Mouse (Mus musculus): Measurements from ENCODE around the gene Trmt1. TPM values are rescaled to one million over a fixed set of nuclear protein-coding genes. Genes with fewer than 3 reads are reported as not detected.

Trmt1 gene
- polyA plus RNA-seq, 1 experiment from 2014 or later, result 65.7 TPM

GRCm38 (mm10) chr8:84732545-84732944, 46.4 kb downstream of the Trmt1 start:
- no peak overlapping the region for H3K9ac ChIP-seq (ENCODE audit: low read length)
- 80% methylated on average over 5 of the region's 5 CpGs for WGBS
- H3K4me3 ChIP-seq (ENCODE audit: low read depth, low read length), result no peak overlapping the region
- no peak for DNase-seq (ENCODE audit: low spot score)
- peaks cover 14% of the 10 kb centered on the region for H3K27me3 ChIP-seq (ENCODE audit: control insufficient read depth, insufficient read depth, low read length)
- no peak for ATAC-seq (ENCODE audit: insufficient number of reproducible peaks, low FRiP score, low TSS enrichment, low read depth)
- no peaks in the 10 kb centered on the region for H3K36me3 ChIP-seq (ENCODE audit: control insufficient read depth, insufficient read depth, low read length)
- no peak overlapping the region for H3K4me2 ChIP-seq (ENCODE audit: low read depth, severe bottlenecking)
- H3K27ac ChIP-seq (replicated peaks; ENCODE audit: low read depth, low read length), result no peak overlapping the region
- no peaks in the 10 kb centered on the region for H3K9me3 ChIP-seq (ENCODE audit: control insufficient read depth, low read length)
- H3K4me1 ChIP-seq (ENCODE audit: control insufficient read depth, insufficient read depth, low read length), result peaks cover 40% of the 10 kb centered on the region

GRCm38 (mm10) chr8:84732996-84733395, 46.9 kb downstream of the Trmt1 start:
- no peak overlapping the region for H3K4me3 ChIP-seq (ENCODE audit: low read depth, low read length)
- no peak overlapping the region for H3K9ac ChIP-seq (ENCODE audit: low read length)
- H3K27ac ChIP-seq (replicated peaks; ENCODE audit: low read depth, low read length), result no peak overlapping the region
- no peak overlapping the region for H3K4me2 ChIP-seq (ENCODE audit: low read depth, severe bottlenecking)
- H3K27me3 ChIP-seq (ENCODE audit: control insufficient read depth, insufficient read depth, low read length), result peaks cover 14% of the 10 kb centered on the region
- no peaks in the 10 kb centered on the region for H3K9me3 ChIP-seq (ENCODE audit: control insufficient read depth, low read length)
- WGBS, result 54% methylated on average over 6 of the region's 6 CpGs
- DNase-seq (ENCODE audit: low spot score) (no peak), ATAC-seq (ENCODE audit: insufficient number of reproducible peaks, low FRiP score, low TSS enrichment, low read depth) (no peak)
- no peaks in the 10 kb centered on the region for H3K36me3 ChIP-seq (ENCODE audit: control insufficient read depth, insufficient read depth, low read length)
- peaks cover 44% of the 10 kb centered on the region for H3K4me1 ChIP-seq (ENCODE audit: control insufficient read depth, insufficient read depth, low read length)

GRCm38 (mm10) chr8:84733959-84734358, 47.9 kb downstream of the Trmt1 start:
- H3K9me3 ChIP-seq (ENCODE audit: control insufficient read depth, low read length), result no peaks in the 10 kb centered on the region
- H3K36me3 ChIP-seq (ENCODE audit: control insufficient read depth, insufficient read depth, low read length), result no peaks in the 10 kb centered on the region
- ATAC-seq (ENCODE audit: insufficient number of reproducible peaks, low FRiP score, low TSS enrichment, low read depth) (no peak), DNase-seq (ENCODE audit: low spot score) (no peak)
- no peak overlapping the region for H3K9ac ChIP-seq (ENCODE audit: low read length)
- peaks cover 17% of the 10 kb centered on the region for H3K27me3 ChIP-seq (ENCODE audit: control insufficient read depth, insufficient read depth, low read length)
- no peak overlapping the region for H3K4me2 ChIP-seq (ENCODE audit: low read depth, severe bottlenecking)
- H3K27ac ChIP-seq (replicated peaks; ENCODE audit: low read depth, low read length), result no peak overlapping the region
- no peak overlapping the region for H3K4me3 ChIP-seq (ENCODE audit: low read depth, low read length)
- peaks cover 47% of the 10 kb centered on the region for H3K4me1 ChIP-seq (ENCODE audit: control insufficient read depth, insufficient read depth, low read length)
- 85% methylated on average over 6 of the region's 6 CpGs for WGBS

GRCm38 (mm10) chr8:84734680-84735079, 48.6 kb downstream of the Trmt1 start:
- H3K27ac ChIP-seq (replicated peaks; ENCODE audit: low read depth, low read length), result no peak overlapping the region
- no peak for DNase-seq (ENCODE audit: low spot score)
- H3K9me3 ChIP-seq (ENCODE audit: control insufficient read depth, low read length), result no peaks in the 10 kb centered on the region
- no peaks in the 10 kb centered on the region for H3K36me3 ChIP-seq (ENCODE audit: control insufficient read depth, insufficient read depth, low read length)
- 80% methylated on average over 2 of the region's 2 CpGs for WGBS
- no peak overlapping the region for H3K4me3 ChIP-seq (ENCODE audit: low read depth, low read length)
- no peak overlapping the region for H3K9ac ChIP-seq (ENCODE audit: low read length)
- peaks cover 17% of the 10 kb centered on the region for H3K27me3 ChIP-seq (ENCODE audit: control insufficient read depth, insufficient read depth, low read length)
- H3K4me2 ChIP-seq (ENCODE audit: low read depth, severe bottlenecking), result no peak overlapping the region
- no peak for ATAC-seq (ENCODE audit: insufficient number of reproducible peaks, low FRiP score, low TSS enrichment, low read depth)
- H3K4me1 ChIP-seq (ENCODE audit: control insufficient read depth, insufficient read depth, low read length), result peaks cover 54% of the 10 kb centered on the region

GRCm38 (mm10) chr8:84735597-84735996, 49.5 kb downstream of the Trmt1 start:
- no peak overlapping the region; the same call in 1 of the 2 replicates for H3K27ac ChIP-seq (replicated peaks; ENCODE audit: low read depth, low read length)
- ATAC-seq (ENCODE audit: insufficient number of reproducible peaks, low FRiP score, low TSS enrichment, low read depth), result no peak

GRCm38 (mm10) chr8:84736521-84736920, 50.4 kb downstream of the Trmt1 start:
- Histone ChIP-seq H3K4me3 (ENCODE audit: low read depth, low read length) (no peak overlapping the region), H3K27ac (replicated peaks; ENCODE audit: low read depth, low read length) (no peak overlapping the region), H3K4me2 (ENCODE audit: low read depth, severe bottlenecking) (no peak overlapping the region), H3K9me3 (ENCODE audit: control insufficient read depth, low read length) (no peaks in the 10 kb centered on the region), H3K36me3 (ENCODE audit: control insufficient read depth, insufficient read depth, low read length) (no peaks in the 10 kb centered on the region), H3K9ac (ENCODE audit: low read length) (no peak overlapping the region), H3K4me1 (ENCODE audit: control insufficient read depth, insufficient read depth, low read length) (peaks cover 66% of the 10 kb centered on the region), H3K27me3 (ENCODE audit: control insufficient read depth, insufficient read depth, low read length) (peaks cover 25% of the 10 kb centered on the region)
- WGBS, result 78% methylated on average over 4 of the region's 4 CpGs
- ATAC-seq (ENCODE audit: insufficient number of reproducible peaks, low FRiP score, low TSS enrichment, low read depth) (no peak), DNase-seq (ENCODE audit: low spot score) (no peak)

More at GRCm38 (mm10) chr8:84735597-84735996, 49.5 kb downstream of the Trmt1 start:
- Histone ChIP-seq H3K4me2 (ENCODE audit: low read depth, severe bottlenecking) (no peak overlapping the region), H3K4me3 (ENCODE audit: low read depth, low read length) (no peak overlapping the region), H3K4me1 (ENCODE audit: control insufficient read depth, insufficient read depth, low read length) (peaks cover 62% of the 10 kb centered on the region), H3K27me3 (ENCODE audit: control insufficient read depth, insufficient read depth, low read length) (peaks cover 25% of the 10 kb centered on the region), H3K36me3 (ENCODE audit: control insufficient read depth, insufficient read depth, low read length) (no peaks in the 10 kb centered on the region), H3K9me3 (ENCODE audit: control insufficient read depth, low read length) (no peaks in the 10 kb centered on the region), H3K9ac (ENCODE audit: low read length) (no peak overlapping the region)
- no peak for DNase-seq (ENCODE audit: low spot score)
- 24% methylated on average over 2 of the region's 2 CpGs for WGBS

- Histone ChIP-seq H3K9me3 (ENCODE audit: control insufficient read depth, low read length) (no peaks in the 10 kb centered on the region), H3K27me3 (ENCODE audit: control insufficient read depth, insufficient read depth, low read length) (peaks cover 25% of the 10 kb centered on the region), H3K4me1 (ENCODE audit: control insufficient read depth, insufficient read depth, low read length) (peaks cover 77% of the 10 kb centered on the region), H3K27ac (replicated peaks; ENCODE audit: low read depth, low read length) (peak overlapping the region; percentile 49), H3K4me2 (ENCODE audit: low read depth, severe bottlenecking) (peak overlapping the region; percentile 18; the same call in 1 of the 2 replicates), H3K9ac (ENCODE audit: low read length) (0 out of 2 replicates have a peak overlapping the region, but pooled peaks have one; percentile 19), H3K4me3 (ENCODE audit: low read depth, low read length) (no peak overlapping the region), H3K36me3 (ENCODE audit: control insufficient read depth, insufficient read depth, low read length) (no peaks in the 10 kb centered on the region)
- under 1% methylated on average over 16 of the region's 16 CpGs for WGBS
- DNase-seq (ENCODE audit: low spot score) (peak; percentile 93), ATAC-seq (ENCODE audit: insufficient number of reproducible peaks, low FRiP score, low TSS enrichment, low read depth) (peak; percentile 19; the same call in 1 of the 2 replicates)
Measured at GRCm38 (mm10) chr8:84737608-84738007, 51.5 kb downstream of the Trmt1 start.

- ATAC-seq (ENCODE audit: insufficient number of reproducible peaks, low FRiP score, low TSS enrichment, low read depth) (no peak), DNase-seq (ENCODE audit: low spot score) (peak; percentile 68)
- H3K4me1 ChIP-seq (ENCODE audit: control insufficient read depth, insufficient read depth, low read length), result peaks cover 79% of the 10 kb centered on the region
- H3K4me3 ChIP-seq (ENCODE audit: low read depth, low read length), result no peak overlapping the region
- H3K36me3 ChIP-seq (ENCODE audit: control insufficient read depth, insufficient read depth, low read length), result no peaks in the 10 kb centered on the region
- peak overlapping the region; percentile 46; the same call in 1 of the 2 replicates for H3K9ac ChIP-seq (ENCODE audit: low read length)
- H3K9me3 ChIP-seq (ENCODE audit: control insufficient read depth, low read length), result no peaks in the 10 kb centered on the region
- H3K4me2 ChIP-seq (ENCODE audit: low read depth, severe bottlenecking), result peak overlapping the region; percentile 18; the same call in 1 of the 2 replicates
- peak overlapping the region; percentile 49 for H3K27ac ChIP-seq (replicated peaks; ENCODE audit: low read depth, low read length)
- 8% methylated on average over 10 of the region's 10 CpGs for WGBS
- H3K27me3 ChIP-seq (ENCODE audit: control insufficient read depth, insufficient read depth, low read length), result peaks cover 25% of the 10 kb centered on the region
Measured at GRCm38 (mm10) chr8:84738266-84738665, 52.2 kb downstream of the Trmt1 start.

Measured in limb, embryonic 11.5 days (tissue).